9 mouse cellular contexts compared by ENCODE assay signal in genomic region chr13:109117210-109117791, GRCm38 (mm10).
DNase-seq lines count a peak whose midpoint lies in the region; ATAC-seq and TF ChIP-seq lines count a peak whose summit lies in the region.
"Had no signal": no experiment of that assay in that cellular context is flagged by ENCODE, and none has a peak within 500 bp of the region (broad histone marks: within the 10 kb centered on the region; RNA-seq: fewer than 3 reads in every experiment).

No protein-coding gene starts in this region.

- H3K36me3 ChIP-seq in lung, embryonic 15.5 days, result no peaks in the 10 kb centered on the region

- no peak for ATAC-seq in lung, embryonic 15.5 days (ENCODE audit: borderline replicate concordance, extremely low read depth, low FRiP score, low TSS enrichment)
- ATAC-seq in megakaryocyte, adult 5-6 weeks (ENCODE audit: poor library complexity, severe bottlenecking), result no peak

- WGBS in lung, embryonic 15.5 days, result 8% methylated on average over 14 of the region's 14 CpGs

- no peak for DNase-seq in lung, postnatal 10 days
- DNase-seq in layer of hippocampus, adult 2 months (ENCODE audit: low spot score in 2 of 2), result peak in 1 of 2 experiments; percentile 13
- DNase-seq in neural tube, embryonic 10.5 days (ENCODE audit: extremely low spot score, low spot score), result peak; percentile 49
- DNase-seq in gastrocnemius, adult 18-20 months (ENCODE audit: low spot score), result no peak
- no peak for DNase-seq in urinary bladder, postnatal 14 days (ENCODE audit: low spot score)

- H3K9ac ChIP-seq in lung, embryonic 15.5 days, result no peak overlapping the region

- H3K9me3 ChIP-seq in lung, embryonic 15.5 days, result no peaks in the 10 kb centered on the region

- peaks cover 27% of the 10 kb centered on the region for H3K27me3 ChIP-seq in lung, embryonic 15.5 days

- TF ChIP-seq CTCF in embryonic fibroblast, embryonic 13.5 days (IDR thresholded peaks at IDR 0.05; ENCODE audit: borderline replicate concordance, insufficient read depth, low read length), result no peak
- TF ChIP-seq CTCF in layer of hippocampus, adult 2 months (conservative IDR thresholded peaks at IDR 0.05), result no peak

- H3K4me3 ChIP-seq in lung, embryonic 15.5 days, result no peak overlapping the region
- H3K4me3 ChIP-seq in embryonic fibroblast, embryonic 13.5 days (ENCODE audit: insufficient read depth, low read length), result 0 out of 2 replicates have a peak overlapping the region, but pooled peaks have one; percentile 22
- H3K4me3 ChIP-seq in layer of hippocampus, adult 2 months, result peak overlapping the region; percentile 59

- peak overlapping the region; percentile 81 for H3K4me2 ChIP-seq in lung, embryonic 15.5 days

- TF ChIP-seq POLR2A in embryonic fibroblast, embryonic 13.5 days (IDR thresholded peaks at IDR 0.05; ENCODE audit: low read depth, low read length), result no peak

- no peak overlapping the region for H3K27ac ChIP-seq in lung, embryonic 15.5 days
- H3K27ac ChIP-seq in embryonic fibroblast, embryonic 13.5 days (ENCODE audit: insufficient read depth, low read length), result no peak overlapping the region
- H3K27ac ChIP-seq in layer of hippocampus, adult 2 months, result peak overlapping the region; percentile 95
- H3K27ac ChIP-seq: macrophage had no signal

- peaks cover 9% of the 10 kb centered on the region for H3K4me1 ChIP-seq in lung, embryonic 15.5 days
- H3K4me1 ChIP-seq in embryonic fibroblast, embryonic 13.5 days (ENCODE audit: control insufficient read depth, insufficient read depth, low read length), result no peaks in the 10 kb centered on the region
